Mouse (Mus musculus): Measurements from ENCODE around the gene Adora3.

Gene Adora3

GRCm38 (mm10) chr3:105873451-105874445 lies 3.1 kb downstream of the Adora3 start:
- DNase-seq (ENCODE audit: low spot score in 2 of 2): no peak

DNA sequence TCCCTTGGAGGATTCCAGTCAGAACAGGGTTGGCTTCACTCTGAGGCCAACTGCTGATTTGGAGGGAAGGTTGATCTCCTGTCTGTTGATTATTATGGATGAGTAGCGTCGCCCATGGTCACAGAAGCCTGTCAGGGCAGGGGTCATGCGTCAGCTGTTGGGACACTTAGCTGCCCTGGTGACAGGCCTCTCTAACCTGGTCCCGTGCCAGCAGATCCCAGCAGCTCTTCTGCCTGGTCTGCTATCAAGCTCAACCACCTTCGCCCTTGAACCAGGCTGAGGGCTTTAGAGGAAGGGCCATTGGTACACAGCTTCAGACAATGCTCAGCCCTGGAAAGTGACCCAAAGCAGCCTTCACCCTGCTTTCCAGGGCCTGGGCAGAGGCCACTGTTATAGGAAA lies 5.4 kb downstream of the Adora3 start:
- DNase-seq (ENCODE audit: low spot score in 2 of 2): no peak

DNA sequence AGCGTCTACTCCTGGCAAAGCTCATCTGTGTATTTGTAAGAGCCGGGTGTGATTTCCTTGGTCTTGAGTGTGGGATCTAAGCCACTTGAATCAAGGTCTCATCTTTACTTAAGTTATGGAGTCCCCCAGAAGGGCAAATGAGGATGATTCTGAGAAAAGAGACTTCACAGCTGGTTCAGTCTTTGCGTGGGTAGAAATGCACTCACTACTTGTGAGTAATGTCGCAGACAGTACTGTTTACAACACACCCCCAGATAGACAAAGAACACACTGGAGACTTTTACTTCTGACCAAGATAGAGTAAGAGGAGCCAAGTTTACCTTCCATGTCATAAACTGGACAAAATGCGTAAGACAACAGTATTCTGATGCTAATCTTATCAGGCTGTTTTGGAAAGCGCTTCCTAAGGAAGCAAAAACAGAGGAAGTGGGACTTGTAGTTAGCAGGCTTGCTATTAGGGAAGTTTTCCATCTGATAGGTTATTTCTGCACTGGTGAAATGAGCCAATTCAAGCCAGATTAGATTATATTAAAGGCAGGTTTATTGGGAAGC lies 6.7 kb downstream of the Adora3 start:
- DNase-seq (ENCODE audit: low spot score in 2 of 2): no peak

- DNase-seq (ENCODE audit: low spot score in 2 of 2): no peak
Measured at GRCm38 (mm10) chr3:105877919-105878318, 7.3 kb downstream of the Adora3 start.

DNA sequence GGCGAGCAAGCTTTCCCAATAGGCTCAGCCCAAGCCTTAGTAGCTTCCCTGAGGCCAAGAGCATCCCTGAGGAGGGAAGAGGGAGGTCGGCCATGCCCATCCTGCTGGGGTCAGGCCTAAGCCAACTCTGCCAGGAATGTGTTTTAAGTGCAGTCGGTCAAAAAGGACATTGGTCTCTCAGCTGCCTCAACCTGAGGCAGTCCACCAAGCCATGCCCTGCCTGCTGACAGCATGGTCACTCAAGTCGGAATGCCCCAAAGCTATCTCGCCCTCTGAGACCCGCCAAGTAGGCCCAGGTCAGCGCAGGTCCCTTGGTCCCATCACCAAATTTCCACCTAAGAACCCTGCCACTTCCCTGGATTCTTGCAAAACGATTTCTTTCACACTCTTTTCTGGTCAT lies 8.1 kb downstream of the Adora3 start:
- no peak for DNase-seq (ENCODE audit: low spot score in 2 of 2)

DNA sequence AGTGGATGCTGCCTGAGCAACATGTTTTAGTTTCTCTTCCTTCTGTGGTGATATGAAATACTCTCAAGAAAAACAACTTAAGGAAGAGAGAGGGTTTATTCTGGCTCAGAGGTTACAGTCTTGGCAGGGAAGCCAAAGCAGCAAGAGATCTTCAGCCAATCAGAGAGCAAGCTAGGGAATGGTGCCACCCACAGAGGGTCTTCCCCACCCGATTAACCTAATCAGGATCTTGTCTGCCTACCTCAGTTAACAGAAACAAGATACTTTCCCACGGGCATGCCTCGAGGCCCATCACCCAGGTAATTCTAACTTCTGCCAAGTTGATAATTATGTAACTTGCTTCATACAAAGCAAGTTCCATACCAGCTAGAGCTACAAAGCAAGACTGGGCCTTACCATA lies 9.8 kb downstream of the Adora3 start:
- DNase-seq (ENCODE audit: low spot score in 2 of 2): no peak

DNA sequence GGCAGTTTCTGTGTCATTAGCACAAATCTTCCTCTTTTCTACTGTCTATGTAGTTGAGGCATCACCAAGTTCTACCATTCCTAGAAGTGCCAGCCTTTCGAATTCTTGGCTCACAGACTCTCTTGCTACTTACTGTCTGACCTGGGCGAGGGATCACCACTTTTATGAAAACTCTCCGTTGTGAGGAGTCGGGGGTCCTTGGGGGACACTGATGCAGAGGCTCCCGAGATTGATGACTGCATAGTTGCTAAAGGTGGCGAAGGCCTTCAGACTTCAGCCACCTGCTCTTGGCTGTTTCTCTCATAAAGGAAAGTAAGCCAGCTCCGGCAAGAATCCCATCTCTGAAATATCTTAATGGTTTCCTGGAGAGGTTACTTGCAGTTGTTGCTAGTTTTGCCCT lies 11.4 kb downstream of the Adora3 start:
- DNase-seq (ENCODE audit: low spot score in 2 of 2): no peak

DNA sequence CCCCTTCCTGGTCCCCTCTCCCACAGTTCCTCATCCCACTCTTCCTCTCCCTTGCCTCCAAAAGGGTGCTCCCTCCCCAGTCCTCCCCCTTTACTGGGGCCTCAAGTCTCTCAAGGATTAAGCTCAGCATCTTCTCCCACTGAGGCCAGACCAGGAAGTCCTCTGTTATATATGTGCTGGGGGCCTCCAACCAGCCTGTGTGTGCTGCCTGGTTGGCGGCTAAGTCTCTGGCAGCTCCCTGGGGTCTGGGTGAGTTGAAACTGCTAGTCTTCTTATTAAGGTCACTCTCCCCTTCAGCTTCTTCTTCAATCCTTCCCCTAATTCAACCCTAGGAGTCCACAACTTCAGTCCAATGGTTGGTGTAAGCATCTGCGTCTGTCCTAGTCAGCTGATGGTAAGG lies 12.5 kb downstream of the Adora3 start:
- DNase-seq (ENCODE audit: low spot score in 2 of 2): no peak

DNA sequence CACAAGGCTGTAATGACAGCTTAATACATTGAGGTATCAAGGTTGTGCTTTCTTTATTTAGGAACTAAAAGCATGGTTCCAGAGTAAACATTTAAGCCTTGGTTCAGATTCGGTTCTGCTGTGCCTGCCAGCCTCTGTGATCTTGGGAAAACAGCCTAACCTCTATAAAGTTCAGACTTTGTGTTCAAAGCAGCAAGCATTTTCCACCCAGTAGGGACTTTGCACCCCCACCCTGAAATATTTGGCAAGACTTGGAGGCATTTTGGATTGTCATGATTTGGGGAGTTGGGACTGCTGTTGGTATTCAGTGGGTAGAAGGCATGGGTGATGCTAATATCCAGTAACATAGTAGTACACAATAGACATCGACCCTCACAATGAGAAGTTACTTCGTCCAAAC lies 18.3 kb downstream of the Adora3 start:
- DNase-seq (ENCODE audit: low spot score in 2 of 2): no peak

GRCm38 (mm10) chr3:105890220-105890619 lies 19.6 kb downstream of the Adora3 start:
- DNase-seq (ENCODE audit: low spot score in 2 of 2): no peak

DNA sequence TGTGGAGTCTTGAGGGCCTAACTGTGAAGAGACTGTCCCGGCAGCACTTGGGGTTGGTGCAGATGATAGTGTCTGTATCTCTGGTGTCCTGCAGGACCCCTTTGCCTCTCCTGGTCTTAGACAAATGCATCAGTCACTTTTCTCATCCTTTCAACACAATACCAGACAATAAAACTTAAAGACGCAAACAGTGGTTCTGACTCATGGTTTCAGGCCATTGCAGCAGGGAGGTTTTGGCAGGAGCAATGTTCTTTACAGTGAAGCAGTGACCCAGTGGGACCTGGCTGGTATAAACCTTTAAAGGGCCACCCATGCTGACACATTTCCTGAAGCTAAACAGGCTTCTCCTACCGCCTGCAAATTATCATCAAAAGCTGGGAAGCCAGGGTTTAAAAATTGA lies 20.5 kb downstream of the Adora3 start:
- no peak for DNase-seq (ENCODE audit: low spot score in 2 of 2)

DNA sequence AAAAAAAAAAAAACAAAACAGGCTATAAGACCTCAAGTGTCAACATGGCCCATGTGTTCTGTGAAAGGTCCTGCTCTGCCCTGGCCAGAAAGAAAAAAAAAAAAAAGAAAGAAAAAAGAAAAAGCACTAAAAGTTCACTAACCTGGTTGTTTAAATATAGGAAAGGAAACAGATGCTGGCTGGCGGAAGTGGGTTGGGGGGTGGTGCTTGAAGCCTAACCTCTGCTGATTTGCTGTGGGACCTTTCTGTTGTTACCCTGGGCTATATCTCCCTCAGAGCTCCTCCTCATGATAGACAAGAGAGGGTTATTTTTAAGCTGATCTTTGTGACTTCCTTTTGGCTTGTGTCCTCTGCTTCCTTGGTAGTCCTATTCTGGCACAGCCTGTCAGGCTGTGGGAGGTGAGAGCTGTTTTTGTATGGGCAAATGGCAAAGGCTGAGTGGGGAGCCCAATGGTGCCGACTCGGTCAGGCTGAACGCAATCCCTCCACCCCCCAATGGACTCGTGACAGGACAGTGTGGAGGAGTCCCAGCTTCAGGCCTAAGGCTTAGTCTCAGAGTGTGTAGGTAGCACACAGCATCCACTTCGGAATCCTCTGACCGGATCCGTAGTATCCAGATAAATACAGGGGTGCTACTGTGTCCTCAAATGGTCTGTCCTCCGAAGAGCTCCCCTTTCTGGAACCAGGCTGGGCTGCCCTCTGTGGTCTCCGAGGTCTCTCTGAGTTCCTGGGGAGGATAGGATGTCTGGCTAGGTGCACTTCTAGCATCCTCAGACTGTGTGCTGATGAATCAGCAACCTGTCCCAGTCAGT lies 21.3 kb downstream of the Adora3 start:
- DNase-seq (ENCODE audit: low spot score in 2 of 2): no peak

GRCm38 (mm10) chr3:105892572-105893495 lies 22.2 kb downstream of the Adora3 start:
- no peak for DNase-seq (ENCODE audit: low spot score in 2 of 2)

DNA sequence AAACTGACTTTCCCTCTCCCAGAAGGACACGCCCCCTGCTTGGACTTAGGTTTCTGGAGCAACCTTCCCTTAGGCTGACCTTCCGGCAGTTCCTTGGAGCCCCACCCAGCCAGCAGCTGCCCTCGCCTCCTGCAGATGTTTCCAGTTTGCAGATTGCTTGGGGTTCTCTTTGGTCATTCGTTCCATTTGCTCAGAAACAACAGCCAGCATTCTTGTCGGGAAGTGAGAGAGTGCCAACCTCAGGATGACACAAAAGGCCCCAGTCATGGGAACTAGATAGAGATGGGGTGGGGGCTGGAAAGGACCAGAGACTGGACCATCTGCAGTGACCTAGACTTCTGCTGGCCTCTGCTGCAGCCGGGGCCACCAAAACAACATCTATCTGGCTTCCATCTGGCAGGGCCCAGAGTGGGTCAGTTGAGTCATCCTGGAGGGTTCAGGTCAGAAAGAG lies 23.3 kb downstream of the Adora3 start:
- no peak for DNase-seq (ENCODE audit: low spot score in 2 of 2)

- peak; percentile 27 to 46 for DNase-seq (ENCODE audit: low spot score in 2 of 2)
Measured at GRCm38 (mm10) chr3:105894601-105895592, 24.2 kb downstream of the Adora3 start.

- DNase-seq (ENCODE audit: low spot score in 2 of 2): no peak
Measured at GRCm38 (mm10) chr3:105896811-105897210, 26.2 kb downstream of the Adora3 start.

- DNase-seq (ENCODE audit: low spot score in 2 of 2): no peak
Measured at GRCm38 (mm10) chr3:105898325-105898724, 27.7 kb downstream of the Adora3 start.

DNA sequence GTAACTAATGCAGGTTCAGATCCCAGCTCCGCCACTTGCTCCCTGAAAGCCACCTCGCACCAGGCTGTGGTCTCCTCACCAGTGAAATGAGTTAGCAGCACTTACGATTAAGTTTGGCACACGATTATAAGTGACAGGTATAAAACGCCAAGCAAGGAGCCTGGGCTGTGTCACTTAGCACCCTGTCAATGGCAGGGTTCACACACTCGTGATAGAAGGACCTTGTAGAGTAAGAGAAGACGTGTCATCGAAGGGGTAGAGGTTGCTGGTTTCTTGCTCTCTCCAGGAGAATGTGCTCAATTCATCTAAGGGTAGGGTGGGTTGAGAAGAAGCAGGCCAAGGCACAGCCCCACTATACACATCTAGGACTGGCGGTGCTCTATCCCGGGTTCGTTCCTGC lies 28.2 kb downstream of the Adora3 start:
- DNase-seq (ENCODE audit: low spot score in 2 of 2): no peak

DNA sequence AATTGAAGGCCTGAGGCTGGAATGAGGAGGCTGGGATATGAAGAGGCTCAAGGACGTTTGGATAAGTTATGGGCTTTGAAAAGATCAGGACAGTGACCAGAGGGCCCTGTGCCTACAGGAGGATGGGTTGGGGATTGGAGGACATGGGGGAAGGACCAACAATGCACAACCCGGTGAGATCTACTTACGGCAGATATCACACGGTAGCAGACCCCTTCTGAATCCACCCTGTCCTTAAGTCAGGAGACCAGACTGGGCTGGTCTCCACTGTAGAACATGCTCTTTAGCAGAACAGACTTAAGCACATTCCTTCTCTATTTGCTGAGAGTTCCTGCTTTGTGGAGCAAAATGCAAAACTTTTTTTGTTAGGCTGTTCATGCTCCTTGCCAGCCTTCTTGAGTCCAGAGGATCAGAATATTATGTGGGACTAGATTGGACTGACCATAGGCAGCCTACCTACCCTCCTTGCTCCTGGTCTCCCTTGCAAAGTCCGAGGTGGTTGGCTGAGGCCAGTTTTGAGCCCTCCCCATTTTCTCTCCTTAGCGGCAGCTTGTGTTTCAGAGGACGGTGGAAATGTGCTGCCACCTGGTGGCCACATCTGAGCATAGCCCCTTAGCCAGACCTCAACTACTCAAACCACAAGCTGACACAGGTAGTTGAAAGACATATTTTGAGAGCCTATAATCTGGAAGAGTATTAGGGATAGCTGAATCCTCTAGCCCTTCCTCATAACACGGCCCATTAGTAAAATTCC lies 28.9 kb downstream of the Adora3 start:
- DNase-seq (ENCODE audit: low spot score in 2 of 2): peak; percentile 77 to 83
